Mouse (Mus musculus): Measurements from ENCODE around the gene Gpr137.

- TF ChIP-seq CTCF (IDR thresholded peaks at IDR 0.05; ENCODE audit: extremely low read depth, insufficient read length, insufficient replicate concordance, low read depth, low read length) = no peak
- TF ChIP-seq POLR2A (IDR thresholded peaks at IDR 0.05; ENCODE audit: low read depth, low read length) = no peak
Measured at GRCm38 (mm10) chr19:6904846-6905245, 37.4 kb downstream of the Gpr137 start.
